Mouse (Mus musculus) liver, postnatal 0 days (tissue): ENCODE measurements at regions not wholly inside any gene's neighbourhood (a gene's known extent, or its start where the extent isn't known, plus 50 kb on each side); places are given as distances from the start of the nearest gene placed in this dataset.

Experiments used
- ATAC-seq: fragments of 200-750 bp; cut with Nextera tagmentation; 2 replicates; pipeline ENCODE4 v1.8.0; 2017; ENCODE audit warnings: mild to moderate bottlenecking, moderate library complexity
- DNase-seq: peaks from one replicate; pipeline ENCODE4 v3.0.0-alpha.2; 2016
- H3K27ac ChIP-seq: fragments of 300-500 bp; sonication (generic); 2 replicates; pipeline ENCODE4 v1.5.1; 2014; ENCODE audit warnings: antibody characterized with exemption, moderate library complexity, mild to moderate bottlenecking, low read depth
- H3K27me3 ChIP-seq: fragments of 300-500 bp; sonication (generic); 2 replicates; pipeline ENCODE4 v1.6.1; 2014; ENCODE audit warnings: low read length, control low read depth, mixed read lengths; ENCODE audit not compliant: insufficient read depth
- H3K36me3 ChIP-seq: fragments of 300-500 bp; sonication (generic); replicated peaks from 2 replicates; pipeline ENCODE4 v1.6.1; 2014; ENCODE audit warnings: mild to moderate bottlenecking, control low read depth, low read length, moderate library complexity, mixed read lengths; ENCODE audit not compliant: insufficient read depth
- H3K4me1 ChIP-seq: fragments of 300-500 bp; sonication (generic); 2 replicates; pipeline ENCODE4 v1.6.1; 2014; ENCODE audit warnings: antibody characterized with exemption, mild to moderate bottlenecking, control low read depth; ENCODE audit not compliant: insufficient read depth
- H3K4me2 ChIP-seq: fragments of 300-500 bp; sonication (generic); 2 replicates; pipeline ENCODE4 v1.6.1; 2014; ENCODE audit warnings: low read depth, mild to moderate bottlenecking, low read length, moderate library complexity, mixed read lengths
- H3K4me3 ChIP-seq: fragments of 300-500 bp; sonication (generic); 2 replicates; pipeline ENCODE4 v1.5.1; 2014; ENCODE audit warnings: low read depth, low read length
- H3K9ac ChIP-seq: fragments of 300-500 bp; sonication (generic); replicated peaks from 2 replicates; pipeline ENCODE4 v1.6.1; 2014; ENCODE audit warnings: mild to moderate bottlenecking, moderate library complexity
- H3K9me3 ChIP-seq: fragments of 300-500 bp; sonication (generic); 2 replicates; pipeline ENCODE4 v1.6.1; 2016; ENCODE audit warnings: mild to moderate bottlenecking, control low read depth, low read length, mixed read lengths
- CTCF ChIP-seq: sonication (generic); IDR thresholded peaks from 2 replicates; pipeline ENCODE4 v1.5.1; 2016; ENCODE audit warnings: antibody characterized with exemption, low read depth
- EP300 ChIP-seq: IDR thresholded peaks from 2 replicates; pipeline ENCODE4 v1.6.1; 2016; ENCODE audit warnings: antibody characterized with exemption, low read depth, mild to moderate bottlenecking
- WGBS: fragments of 180-500 bp; shearing (Covaris S2); extraction: QIAGEN DNeasy Blood & Tissue Kit; methylation state at CpG from one replicate; pipeline ENCODE4 v1.1.7; 2014; ENCODE audit not compliant: insufficient replicate concordance; 5-methylcytosine and 5-hydroxymethylcytosine counted together

DNA sequence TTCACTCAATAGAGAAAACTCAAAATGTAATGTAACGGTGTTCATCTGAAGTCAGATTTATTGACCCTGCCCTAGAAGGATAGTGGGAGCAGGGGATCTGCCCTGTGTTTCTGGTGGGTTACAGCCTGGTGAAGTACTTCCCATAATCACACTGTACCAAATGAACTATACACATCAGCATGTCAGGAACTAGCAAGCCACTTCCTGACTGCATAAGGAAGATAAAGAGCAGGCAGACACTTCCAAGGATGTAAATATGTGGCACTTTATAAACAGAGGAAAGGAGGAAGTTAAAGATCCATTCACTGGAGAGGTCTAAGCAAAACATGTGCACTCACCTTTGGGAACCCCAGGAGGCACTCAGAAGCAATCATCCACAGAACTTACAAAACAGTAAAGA is 501.4 kb upstream of the Dmac1 start:
- H3K4me2 ChIP-seq = no peak overlapping the region
- no peaks in the 10 kb centered on the region for H3K36me3 ChIP-seq
- no peaks in the 10 kb centered on the region for H3K9me3 ChIP-seq
- TF ChIP-seq CTCF = no peak
- TF ChIP-seq EP300 = peak; percentile 31; the same call in 1 of the 2 replicates
- no peak for ATAC-seq
- no peak overlapping the region for H3K9ac ChIP-seq
- no peaks in the 10 kb centered on the region for H3K27me3 ChIP-seq
- H3K27ac ChIP-seq = no peak overlapping the region
- 64% methylated on average over 1 of the region's 1 CpGs for WGBS
- H3K4me3 ChIP-seq = no peak overlapping the region
- no peaks in the 10 kb centered on the region for H3K4me1 ChIP-seq
- DNase-seq = no peak

- DNase-seq = no peak
- no peaks in the 10 kb centered on the region for H3K9me3 ChIP-seq
- no peak for ATAC-seq
Observed at GRCm38 (mm10) chr4:75764141-75764540, 486.0 kb upstream of the Dmac1 start.

GRCm38 (mm10) chr4:75744605-75745004 is 466.5 kb upstream of the Dmac1 start:
- Histone ChIP-seq H3K27me3 (no peaks in the 10 kb centered on the region), H3K9ac (no peak overlapping the region), H3K27ac (no peak overlapping the region), H3K4me3 (no peak overlapping the region), H3K36me3 (no peaks in the 10 kb centered on the region), H3K4me1 (no peaks in the 10 kb centered on the region), H3K4me2 (no peak overlapping the region), H3K9me3 (no peaks in the 10 kb centered on the region)
- DNase-seq = no peak
- ATAC-seq = no peak
- TF ChIP-seq EP300 (no peak), CTCF (no peak)
- 60% methylated on average over 6 of the region's 6 CpGs for WGBS

More at GRCm38 (mm10) chr4:75764141-75764540, 486.0 kb upstream of the Dmac1 start:
- H3K4me2 ChIP-seq = no peak overlapping the region
- no peak overlapping the region for H3K9ac ChIP-seq
- H3K27ac ChIP-seq = no peak overlapping the region
- TF ChIP-seq CTCF = no peak
- no peak for TF ChIP-seq EP300
- no peaks in the 10 kb centered on the region for H3K4me1 ChIP-seq
- no peaks in the 10 kb centered on the region for H3K27me3 ChIP-seq
- no peaks in the 10 kb centered on the region for H3K36me3 ChIP-seq
- H3K4me3 ChIP-seq = no peak overlapping the region
- 40% methylated on average over 1 of the region's 1 CpGs for whole genome bisulfite sequencing

GRCm38 (mm10) chr4:75741585-75741984 is 463.5 kb upstream of the Dmac1 start:
- H3K4me2 ChIP-seq = no peak overlapping the region
- no peak overlapping the region for H3K27ac ChIP-seq
- H3K4me3 ChIP-seq = no peak overlapping the region
- no peaks in the 10 kb centered on the region for H3K4me1 ChIP-seq
- no peak for DNase-seq
- H3K9ac ChIP-seq = no peak overlapping the region
- TF ChIP-seq EP300 = no peak
- TF ChIP-seq CTCF = no peak
- ATAC-seq = no peak
- no peaks in the 10 kb centered on the region for H3K27me3 ChIP-seq
- H3K9me3 ChIP-seq = no peaks in the 10 kb centered on the region
- no peaks in the 10 kb centered on the region for H3K36me3 ChIP-seq

DNA sequence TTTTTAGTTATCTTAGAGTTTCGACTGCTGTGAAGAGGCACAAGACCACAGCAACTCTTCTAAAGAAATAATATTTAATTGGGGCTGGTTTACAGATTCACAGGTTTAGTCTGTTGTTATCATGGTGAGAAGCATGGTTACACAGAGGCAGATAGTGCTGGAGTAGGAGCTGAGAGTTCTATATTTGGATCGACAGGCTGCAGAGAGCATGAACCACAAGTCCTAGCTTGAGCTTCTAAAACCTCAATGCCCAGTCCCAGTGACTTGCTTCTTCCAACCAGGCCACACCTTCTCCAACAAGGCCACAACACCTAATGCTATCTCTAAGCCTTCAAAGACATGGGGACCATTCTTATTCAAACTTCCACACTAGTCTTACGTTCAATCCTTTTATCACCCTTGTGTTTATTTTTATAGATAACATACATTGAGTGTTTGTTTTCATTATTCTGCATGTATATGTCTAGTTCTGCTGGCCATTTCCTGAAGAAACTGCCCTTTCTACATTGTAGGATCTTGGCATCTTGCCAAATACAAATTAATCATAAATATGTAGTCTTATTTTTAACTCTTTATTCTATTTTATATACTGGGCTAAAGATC is 452.8 kb upstream of the Dmac1 start:
- WGBS = 58% methylated on average over 3 of the region's 3 CpGs
- ATAC-seq = no peak

GRCm38 (mm10) chr4:75714652-75715051 is 436.5 kb upstream of the Dmac1 start:
- no peak for DNase-seq
- H3K4me1 ChIP-seq = no peaks in the 10 kb centered on the region
- H3K4me3 ChIP-seq = no peak overlapping the region
- H3K27ac ChIP-seq = no peak overlapping the region
- ATAC-seq = no peak
- no peaks in the 10 kb centered on the region for H3K27me3 ChIP-seq
- no peak overlapping the region for H3K4me2 ChIP-seq
- no peaks in the 10 kb centered on the region for H3K9me3 ChIP-seq
- TF ChIP-seq EP300 (no peak), CTCF (no peak)
- no peaks in the 10 kb centered on the region for H3K36me3 ChIP-seq
- 78% methylated on average over 3 of the region's 3 CpGs for WGBS
- no peak overlapping the region for H3K9ac ChIP-seq

More for the DNA sequence above, 452.8 kb upstream of the Dmac1 start:
- Histone ChIP-seq H3K27ac (no peak overlapping the region), H3K9ac (no peak overlapping the region), H3K4me1 (no peaks in the 10 kb centered on the region), H3K36me3 (no peaks in the 10 kb centered on the region), H3K4me3 (no peak overlapping the region), H3K4me2 (no peak overlapping the region), H3K27me3 (no peaks in the 10 kb centered on the region), H3K9me3 (no peaks in the 10 kb centered on the region)
- no peak for TF ChIP-seq EP300
- TF ChIP-seq CTCF = no peak
- no peak for DNase-seq

DNA sequence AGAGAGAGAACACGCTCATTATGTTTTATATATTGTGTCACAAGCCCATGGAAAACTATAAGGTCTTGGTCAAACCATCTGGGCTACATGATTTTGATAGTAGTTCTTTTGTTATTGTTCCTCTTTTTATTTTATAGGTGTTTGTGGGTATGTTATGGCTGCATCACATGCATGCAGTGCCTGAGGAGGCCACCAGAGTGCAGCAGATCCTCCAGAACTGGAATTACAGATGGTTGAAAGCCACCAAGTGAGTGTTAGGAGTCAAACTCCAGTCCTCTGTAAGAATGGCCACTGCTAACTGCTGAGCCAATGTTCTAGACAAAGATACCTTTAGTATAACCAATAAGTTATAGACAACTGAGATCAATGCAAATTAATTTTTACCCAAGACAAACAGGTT is 435.9 kb upstream of the Dmac1 start:
- Histone ChIP-seq H3K27ac (no peak overlapping the region), H3K36me3 (no peaks in the 10 kb centered on the region), H3K4me3 (no peak overlapping the region), H3K9ac (no peak overlapping the region), H3K9me3 (no peaks in the 10 kb centered on the region), H3K27me3 (no peaks in the 10 kb centered on the region), H3K4me1 (no peaks in the 10 kb centered on the region), H3K4me2 (no peak overlapping the region)
- no peak for DNase-seq
- ATAC-seq = no peak
- 57% methylated on average over 1 of the region's 1 CpGs for WGBS
- TF ChIP-seq CTCF = peak; percentile 44
- no peak for TF ChIP-seq EP300
